12 mouse cellular contexts compared by ENCODE assay signal in the genomic region with DNA sequence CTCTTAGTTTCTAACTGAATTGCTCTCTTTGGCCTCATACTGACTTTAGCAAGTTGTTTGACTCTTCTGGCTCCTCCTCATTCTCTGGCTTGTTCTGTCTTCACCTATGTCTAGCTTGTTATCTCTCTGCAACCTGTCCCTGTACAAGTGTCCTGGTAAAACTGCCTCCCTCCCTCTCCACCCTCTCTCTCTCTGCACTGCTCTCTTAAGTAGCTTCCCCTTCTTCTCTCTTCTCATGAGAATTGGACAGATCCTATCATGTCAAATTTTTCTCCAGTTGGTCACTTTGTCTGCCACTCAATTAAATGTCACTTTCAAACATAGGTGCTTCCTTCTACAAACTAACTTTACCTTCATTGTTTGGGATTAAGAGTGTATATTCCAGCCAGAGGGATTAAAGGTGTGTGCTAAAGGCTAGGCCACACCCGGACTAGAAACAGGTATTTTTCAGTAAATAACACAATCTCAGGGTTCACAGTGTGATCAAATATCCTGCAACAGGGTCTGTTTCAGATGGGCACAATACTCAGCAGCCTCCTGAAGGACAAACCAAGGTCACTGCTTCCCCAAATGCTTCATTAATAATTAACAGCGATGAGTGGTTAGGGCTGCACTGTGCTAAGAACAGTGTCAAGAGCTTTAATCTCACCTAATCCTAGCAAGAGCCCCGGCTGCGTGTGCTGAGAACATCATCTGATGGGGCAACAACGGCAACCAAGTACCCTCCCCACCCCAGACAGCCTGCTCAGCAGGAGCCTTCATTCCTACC. TPM values are rescaled to one million over a fixed set of nuclear protein-coding genes. Genes with fewer than 3 reads are reported as not detected.
DNase-seq lines count a peak whose midpoint lies in the region; ATAC-seq lines count a peak whose summit lies in the region.
"Had no signal": no experiment of that assay in that cellular context is flagged by ENCODE, and none has a peak within 500 bp of the region (broad histone marks: within the 10 kb centered on the region; RNA-seq: fewer than 3 reads in every experiment).

No protein-coding gene starts in this region.

- peak overlapping the region; percentile 41; the same call in 1 of the 2 replicates for H3K4me2 ChIP-seq in heart, embryonic 13.5 days
- H3K4me2 ChIP-seq in neural tube, embryonic 13.5 days, result peak overlapping the region; percentile 83; the same call in 1 of the 2 replicates
- H3K4me2 ChIP-seq in liver, embryonic 13.5 days, result peak overlapping the region; percentile 97

- no peaks in the 10 kb centered on the region for H3K9me3 ChIP-seq in heart, embryonic 13.5 days
- H3K9me3 ChIP-seq in neural tube, embryonic 13.5 days, result no peaks in the 10 kb centered on the region
- H3K9me3 ChIP-seq in liver, embryonic 13.5 days (replicated peaks), result no peaks in the 10 kb centered on the region

- peaks cover 52% of the 10 kb centered on the region for H3K4me1 ChIP-seq in heart, embryonic 13.5 days
- H3K4me1 ChIP-seq in neural tube, embryonic 13.5 days (replicated peaks), result peaks cover 53% of the 10 kb centered on the region
- H3K4me1 ChIP-seq in liver, embryonic 13.5 days (replicated peaks), result peaks cover 90% of the 10 kb centered on the region

- no peak for ATAC-seq in heart, embryonic 13.5 days (ENCODE audit: extremely low read depth, insufficient number of reproducible peaks, low FRiP score, low TSS enrichment)
- no peak for ATAC-seq in neural tube, embryonic 13.5 days (ENCODE audit: low read depth)
- peak; percentile 30 for ATAC-seq in liver, embryonic 13.5 days (ENCODE audit: low read depth)
- no peak for ATAC-seq in monocyte, adult 5-6 weeks (replicated peaks; ENCODE audit: insufficient number of reproducible peaks, low FRiP score, low TSS enrichment, poor library complexity, severe bottlenecking)

- no peak for DNase-seq in heart, postnatal 14 days
- no peak for DNase-seq in neural tube, embryonic 10.5 days (ENCODE audit: extremely low spot score, low spot score)
- peak; percentile 32 for DNase-seq in liver, embryonic 13.5 days
- no peak for DNase-seq in embryo, embryonic 11 days
- DNase-seq in thymus, adult 18-20 months, result no peak
- DNase-seq: cerebellum, adult 11-12 months; lung, embryonic 14.5 days; thymus, adult 2 months had no signal

- no peak overlapping the region for H3K9ac ChIP-seq in heart, embryonic 13.5 days
- H3K9ac ChIP-seq in neural tube, embryonic 13.5 days, result no peak overlapping the region
- peak overlapping the region; percentile 68 for H3K9ac ChIP-seq in liver, embryonic 13.5 days
- H3K9ac ChIP-seq: lung, embryonic 14.5 days had no signal

- 59% methylated on average over 5 of the region's 5 CpGs for WGBS in heart, embryonic 13.5 days
- WGBS in neural tube, embryonic 13.5 days, result 82% methylated on average over 5 of the region's 5 CpGs
- WGBS in liver, embryonic 13.5 days (ENCODE audit: insufficient replicate concordance), result 51% methylated on average over 5 of the region's 5 CpGs

- H3K27me3 ChIP-seq in heart, embryonic 13.5 days (replicated peaks), result peaks cover 15% of the 10 kb centered on the region; the same call in 1 of the 2 replicates
- H3K27me3 ChIP-seq in neural tube, embryonic 13.5 days, result peaks cover 10% of the 10 kb centered on the region
- H3K27me3 ChIP-seq in liver, embryonic 13.5 days, result no peaks in the 10 kb centered on the region

- no peaks in the 10 kb centered on the region for H3K36me3 ChIP-seq in heart, embryonic 13.5 days
- H3K36me3 ChIP-seq in neural tube, embryonic 13.5 days, result no peaks in the 10 kb centered on the region
- peaks cover 29% of the 10 kb centered on the region for H3K36me3 ChIP-seq in liver, embryonic 13.5 days

- no peak overlapping the region for H3K4me3 ChIP-seq in heart, embryonic 13.5 days
- H3K4me3 ChIP-seq in neural tube, embryonic 13.5 days, result no peak overlapping the region
- H3K4me3 ChIP-seq in liver, embryonic 13.5 days (replicated peaks), result peak overlapping the region; percentile 85
- H3K4me3 ChIP-seq: myocyte had no signal

- H3K27ac ChIP-seq in heart, embryonic 13.5 days (replicated peaks), result peak overlapping the region; percentile 10
- no peak overlapping the region for H3K27ac ChIP-seq in neural tube, embryonic 13.5 days (replicated peaks)
- H3K27ac ChIP-seq in liver, embryonic 13.5 days, result peak overlapping the region; percentile 98

- intact Hi-C loops in heart, postnatal 14 days (cut with DNase I), result no loop called here

RNA-seq across cellular contexts. Expression of a gene that starts 4.0 kb away (rescaled TPM):
- 7.6 and 8.4 TPM in 2 replicates for polyA plus RNA-seq in heart, embryonic 13.5 days (2015; fragmentation: Nextera tagmentation; extraction: Ambion mirVana)
- 100 to 1,000 TPM; 121 to 136 TPM for total RNA-seq in heart, postnatal 14 days (2021)
- 17.7 and 18.4 TPM in 2 replicates for polyA plus RNA-seq in neural tube, embryonic 13.5 days (2015; fragmentation: Nextera tagmentation; extraction: Ambion mirVana)
- polyA plus RNA-seq in liver, embryonic 13.5 days (2015; fragmentation: Nextera tagmentation; extraction: Ambion mirVana), result 28.7 and 44.7 TPM in 2 replicates
- 69.1 to 92.7 TPM (median 70.9 TPM) in 3 replicates for total RNA-seq in monocyte, adult 5-6 weeks (2017)
- polyA plus RNA-seq: myocyte had no signal

RNA-seq across cellular contexts. Expression of a gene that starts 24.8 kb away (rescaled TPM):
- not detected in 2 replicates for polyA plus RNA-seq in heart, embryonic 13.5 days (2015; fragmentation: Nextera tagmentation; extraction: Ambion mirVana)
- not detected for total RNA-seq in heart, postnatal 14 days (2021)
- 0.13 and 0.15 TPM in 2 replicates for polyA plus RNA-seq in neural tube, embryonic 13.5 days (2015; fragmentation: Nextera tagmentation; extraction: Ambion mirVana)
- not detected in 2 replicates for polyA plus RNA-seq in liver, embryonic 13.5 days (2015; fragmentation: Nextera tagmentation; extraction: Ambion mirVana)
- not detected in 3 replicates for total RNA-seq in monocyte, adult 5-6 weeks (2017)
- polyA plus RNA-seq: lung, embryonic 14.5 days; myocyte; thymus, adult 2 months had no signal

RNA-seq across cellular contexts. Expression of a gene that starts 56.0 kb away (rescaled TPM):
- polyA plus RNA-seq in heart, embryonic 13.5 days (2015; fragmentation: Nextera tagmentation; extraction: Ambion mirVana), result 25.2 and 30.0 TPM in 2 replicates
- 10 to 100 TPM; 46.6 to 48.6 TPM for total RNA-seq in heart, postnatal 14 days (2021)
- polyA plus RNA-seq in neural tube, embryonic 13.5 days (2015; fragmentation: Nextera tagmentation; extraction: Ambion mirVana), result 44.5 and 46.2 TPM in 2 replicates
- 26.2 and 28.7 TPM in 2 replicates for polyA plus RNA-seq in liver, embryonic 13.5 days (2015; fragmentation: Nextera tagmentation; extraction: Ambion mirVana)
- 47.1 to 62.5 TPM (median 55.9 TPM) in 3 replicates for total RNA-seq in monocyte, adult 5-6 weeks (2017)

Comparison
In these comparisons a context has a peak if more than half of its experiments do, and no peak if none do; other contexts are left out.
1. H3K4me2 ChIP-seq: peak in every context shown above with its lines; median percentile 97 in liver, embryonic 13.5 days; 83 in neural tube, embryonic 13.5 days; 41 in heart, embryonic 13.5 days.